Mouse (Mus musculus): ENCODE measurements around the gene Adamts8. TPM values are rescaled to one million over a fixed set of nuclear protein-coding genes. Genes with fewer than 3 reads are reported as not detected.
A peak's percentile ranks its signal among the peaks of the same experiment; 100 is the strongest.

Gene Adamts8
- polyA plus RNA-seq, 1 experiment = 2.0 TPM

GRCm38 (mm10) chr9:30968130-30968529, 25.8 kb downstream of the Adamts8 start:
- 0 out of 2 replicates have a peak, but pooled peaks cover 2% of the 10 kb centered on the region for H3K4me1 ChIP-seq (ENCODE audit: control insufficient read depth, insufficient read depth, low read length)
- TF ChIP-seq CTCF (IDR thresholded peaks at IDR 0.05; ENCODE audit: extremely low read depth, insufficient read depth, low read length) (no peak), POLR2A (IDR thresholded peaks at IDR 0.05; ENCODE audit: extremely low read depth, insufficient read depth, low read length) (no peak)
- no peak overlapping the region for H3K27ac ChIP-seq (ENCODE audit: insufficient read depth, low read length)
- no peak overlapping the region for H3K4me3 ChIP-seq (ENCODE audit: insufficient read depth, low read length)

- TF ChIP-seq CTCF (IDR thresholded peaks at IDR 0.05; ENCODE audit: extremely low read depth, insufficient read depth, low read length) (no peak), POLR2A (IDR thresholded peaks at IDR 0.05; ENCODE audit: extremely low read depth, insufficient read depth, low read length) (no peak)
- no peaks in the 10 kb centered on the region for H3K4me1 ChIP-seq (ENCODE audit: control insufficient read depth, insufficient read depth, low read length)
- no peak overlapping the region for H3K27ac ChIP-seq (ENCODE audit: insufficient read depth, low read length)
- H3K4me3 ChIP-seq (ENCODE audit: insufficient read depth, low read length) = no peak overlapping the region
Measured at GRCm38 (mm10) chr9:30970001-30970400, 27.6 kb downstream of the Adamts8 start.

GRCm38 (mm10) chr9:30971967-30972366, 29.6 kb downstream of the Adamts8 start:
- H3K4me1 ChIP-seq (ENCODE audit: control insufficient read depth, insufficient read depth, low read length) = no peaks in the 10 kb centered on the region
- no peak overlapping the region for H3K4me3 ChIP-seq (ENCODE audit: insufficient read depth, low read length)
- no peak for TF ChIP-seq CTCF (IDR thresholded peaks at IDR 0.05; ENCODE audit: extremely low read depth, insufficient read depth, low read length)
- no peak for TF ChIP-seq POLR2A (IDR thresholded peaks at IDR 0.05; ENCODE audit: extremely low read depth, insufficient read depth, low read length)
- H3K27ac ChIP-seq (ENCODE audit: insufficient read depth, low read length) = no peak overlapping the region

GRCm38 (mm10) chr9:30976339-30977023, 34.1 kb downstream of the Adamts8 start:
- no peaks in the 10 kb centered on the region for H3K4me1 ChIP-seq (ENCODE audit: control insufficient read depth, insufficient read depth, low read length)
- TF ChIP-seq POLR2A (IDR thresholded peaks at IDR 0.05; ENCODE audit: extremely low read depth, insufficient read depth, low read length) (no peak), CTCF (IDR thresholded peaks at IDR 0.05; ENCODE audit: extremely low read depth, insufficient read depth, low read length) (0 out of 2 replicates have a peak, but pooled peaks have one; percentile 5)
- H3K4me3 ChIP-seq (ENCODE audit: insufficient read depth, low read length) = no peak overlapping the region
- H3K27ac ChIP-seq (ENCODE audit: insufficient read depth, low read length) = no peak overlapping the region

GRCm38 (mm10) chr9:30980467-30980866, 38.1 kb downstream of the Adamts8 start:
- Histone ChIP-seq H3K4me1 (ENCODE audit: control insufficient read depth, insufficient read depth, low read length) (no peaks in the 10 kb centered on the region), H3K4me3 (ENCODE audit: insufficient read depth, low read length) (no peak overlapping the region), H3K27ac (ENCODE audit: insufficient read depth, low read length) (no peak overlapping the region)
- TF ChIP-seq CTCF (IDR thresholded peaks at IDR 0.05; ENCODE audit: extremely low read depth, insufficient read depth, low read length) = peak; percentile 22; the same call in 1 of the 2 replicates
- no peak for TF ChIP-seq POLR2A (IDR thresholded peaks at IDR 0.05; ENCODE audit: extremely low read depth, insufficient read depth, low read length)

- Histone ChIP-seq H3K4me3 (ENCODE audit: insufficient read depth, low read length) (no peak overlapping the region), H3K4me1 (ENCODE audit: control insufficient read depth, insufficient read depth, low read length) (no peaks in the 10 kb centered on the region), H3K27ac (ENCODE audit: insufficient read depth, low read length) (no peak overlapping the region)
- TF ChIP-seq CTCF (IDR thresholded peaks at IDR 0.05; ENCODE audit: extremely low read depth, insufficient read depth, low read length) = no peak
- no peak for TF ChIP-seq POLR2A (IDR thresholded peaks at IDR 0.05; ENCODE audit: extremely low read depth, insufficient read depth, low read length)
Measured at GRCm38 (mm10) chr9:30985782-30986181, 43.4 kb downstream of the Adamts8 start.

GRCm38 (mm10) chr9:30993106-30993505, 50.7 kb downstream of the Adamts8 start:
- H3K4me3 ChIP-seq (ENCODE audit: insufficient read depth, low read length) = no peak overlapping the region
- TF ChIP-seq CTCF (IDR thresholded peaks at IDR 0.05; ENCODE audit: extremely low read depth, insufficient read depth, low read length) (no peak), POLR2A (IDR thresholded peaks at IDR 0.05; ENCODE audit: extremely low read depth, insufficient read depth, low read length) (no peak)
- H3K4me1 ChIP-seq (ENCODE audit: control insufficient read depth, insufficient read depth, low read length) = no peaks in the 10 kb centered on the region
- no peak overlapping the region for H3K27ac ChIP-seq (ENCODE audit: insufficient read depth, low read length)

GRCm38 (mm10) chr9:30996590-30997562, 54.5 kb downstream of the Adamts8 start:
- Histone ChIP-seq H3K4me3 (ENCODE audit: insufficient read depth, low read length) (no peak overlapping the region), H3K4me1 (ENCODE audit: control insufficient read depth, insufficient read depth, low read length) (no peaks in the 10 kb centered on the region), H3K27ac (ENCODE audit: insufficient read depth, low read length) (no peak overlapping the region)
- TF ChIP-seq POLR2A (IDR thresholded peaks at IDR 0.05; ENCODE audit: extremely low read depth, insufficient read depth, low read length) (no peak), CTCF (IDR thresholded peaks at IDR 0.05; ENCODE audit: extremely low read depth, insufficient read depth, low read length) (no peak)

GRCm38 (mm10) chr9:31000641-31001040, 58.3 kb downstream of the Adamts8 start:
- Histone ChIP-seq H3K4me1 (ENCODE audit: control insufficient read depth, insufficient read depth, low read length) (no peaks in the 10 kb centered on the region), H3K4me3 (ENCODE audit: insufficient read depth, low read length) (no peak overlapping the region), H3K27ac (ENCODE audit: insufficient read depth, low read length) (no peak overlapping the region)
- TF ChIP-seq CTCF (IDR thresholded peaks at IDR 0.05; ENCODE audit: extremely low read depth, insufficient read depth, low read length) = no peak
- no peak for TF ChIP-seq POLR2A (IDR thresholded peaks at IDR 0.05; ENCODE audit: extremely low read depth, insufficient read depth, low read length)
